Mouse (Mus musculus): Measurements from ENCODE around the gene H60b. TPM values are rescaled to one million over a fixed set of nuclear protein-coding genes. Genes with fewer than 3 reads are reported as not detected.

H60b gene
- polyA plus RNA-seq (2015; fragmentation: Nextera tagmentation; extraction: Ambion mirVana) = 0.25 TPM in 1 of 2 replicates, not detected in the other

DNA sequence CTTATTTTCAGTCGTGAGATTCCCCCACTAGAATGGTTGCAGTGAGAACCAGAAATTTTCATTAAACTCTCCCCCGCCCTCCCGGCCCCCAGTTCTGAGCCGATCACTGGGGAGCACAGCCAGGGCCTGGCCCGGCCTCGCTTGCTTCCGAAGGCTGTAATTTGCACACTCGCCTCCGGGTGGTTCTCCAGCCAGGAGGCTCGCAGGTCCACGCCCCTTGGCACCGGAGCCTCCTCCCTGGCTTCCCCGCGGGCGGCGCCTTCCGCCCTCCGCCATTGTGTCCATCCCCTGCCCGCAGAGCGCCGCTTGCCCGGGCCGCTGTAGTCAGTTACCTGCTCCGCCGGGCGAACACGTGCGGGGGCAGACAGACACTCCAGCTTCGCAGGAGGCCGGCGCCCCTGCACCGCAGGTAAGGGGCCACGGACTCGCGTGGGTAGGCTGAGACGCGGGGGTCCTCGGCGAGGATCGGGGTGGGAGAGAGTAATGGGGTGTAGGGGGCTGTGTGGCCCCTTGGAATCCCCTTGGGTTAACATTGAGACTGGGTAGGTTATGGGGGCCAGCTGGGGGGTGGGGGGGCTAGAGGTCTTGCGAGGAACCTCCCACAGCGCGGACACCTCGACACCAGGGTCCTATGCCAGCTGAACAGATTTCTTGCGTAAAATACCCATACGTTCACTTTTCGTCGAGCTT lies at the start of gene H60b, which contains the start of gene Raet1e:
H60b (plus strand) TSS at position 277 of the 690 bp plus-strand sequence.
Raet1e (plus strand) TSS at position 260 of the 690 bp plus-strand sequence.

GRCm38 (mm10) chr10:22149073-22149690 lies 9.2 kb upstream of the H60b start, which contains the start of gene E030030I06Rik:
Gene E030030I06Rik, minus strand, starts transcription at chr10:22149270.

Other genes with a start within 250 kb of the H60b start
- gene 4930444G20Rik, start 90.5 kb upstream of the H60b start, polyA plus RNA-seq (2015; fragmentation: Nextera tagmentation; extraction: Ambion mirVana) = not detected in 2 replicates
- gene E030030I06Rik, start 9.3 kb upstream of the H60b start, polyA plus RNA-seq (2015; fragmentation: Nextera tagmentation; extraction: Ambion mirVana) = 1.7 and 2.1 TPM in 2 replicates
- 0.28 and 0.37 TPM in 2 replicates for gene Raet1e, start within 50 bp of the H60b start, polyA plus RNA-seq (2015; fragmentation: Nextera tagmentation; extraction: Ambion mirVana)
- gene Raet1d, start 202.0 kb downstream of the H60b start, polyA plus RNA-seq (2015; fragmentation: Nextera tagmentation; extraction: Ambion mirVana) = 1.0 and 1.3 TPM in 2 replicates

Measured in neural tube, postnatal 0 days (tissue).